Mouse (Mus musculus): Measurements from ENCODE around the gene Ndufb6.

Gene Ndufb6

GRCm38 (mm10) chr4:40236829-40237228, 42.4 kb downstream of the Ndufb6 start:
- ChIA-PET POLR2A (interaction anchor here in 3 of 4 experiments (0.6 to 1.8 kb wide), 11 partner anchors 10 to 846 kb away, joined by 3 to 8 read pairs (median 4); partner anchors contain the start of genes Smim27 (in 2 of the 3), Topors (in 2 of the 3) and Ndufb6 (in 1 of the 3)), CTCF (no interaction called here)

DNA sequence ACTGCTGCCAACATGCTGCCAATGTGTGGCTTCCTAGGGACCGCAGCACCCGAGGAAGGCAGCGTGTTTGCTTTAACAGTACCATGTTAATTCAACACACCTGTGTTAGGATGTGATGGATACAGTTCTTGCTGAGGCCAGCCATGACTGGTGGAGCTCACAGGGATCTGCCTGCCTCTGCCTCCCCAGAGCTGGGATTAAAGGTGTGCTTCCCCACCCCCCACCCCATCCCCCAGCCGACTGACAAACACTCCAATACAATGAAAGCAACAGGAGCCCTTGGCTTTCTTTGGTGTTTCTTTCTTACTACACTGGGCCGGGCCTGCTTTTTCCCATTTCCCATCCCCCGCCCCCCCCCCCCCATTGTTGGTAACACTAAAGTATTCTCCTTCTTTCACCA, 45.0 kb downstream of the Ndufb6 start:
- ChIA-PET CTCF (interaction anchor here in 2 of 4 experiments (0.6 to 0.8 kb wide), 2 partner anchors 16 to 51 kb away, joined by 3 to 5 read pairs; no protein-coding TSS in a partner anchor), POLR2A (interaction anchor here in 2 of 4 experiments (0.8 to 3.9 kb wide), 10 partner anchors 13 to 92 kb away, joined by 3 to 65 read pairs (median 6); partner anchors contain the start of genes Smim27 (in 2 of the 2), Topors (in 2 of the 2), Aco1 (in 1 of the 2) and Ndufb6 (in 1 of the 2))

DNA sequence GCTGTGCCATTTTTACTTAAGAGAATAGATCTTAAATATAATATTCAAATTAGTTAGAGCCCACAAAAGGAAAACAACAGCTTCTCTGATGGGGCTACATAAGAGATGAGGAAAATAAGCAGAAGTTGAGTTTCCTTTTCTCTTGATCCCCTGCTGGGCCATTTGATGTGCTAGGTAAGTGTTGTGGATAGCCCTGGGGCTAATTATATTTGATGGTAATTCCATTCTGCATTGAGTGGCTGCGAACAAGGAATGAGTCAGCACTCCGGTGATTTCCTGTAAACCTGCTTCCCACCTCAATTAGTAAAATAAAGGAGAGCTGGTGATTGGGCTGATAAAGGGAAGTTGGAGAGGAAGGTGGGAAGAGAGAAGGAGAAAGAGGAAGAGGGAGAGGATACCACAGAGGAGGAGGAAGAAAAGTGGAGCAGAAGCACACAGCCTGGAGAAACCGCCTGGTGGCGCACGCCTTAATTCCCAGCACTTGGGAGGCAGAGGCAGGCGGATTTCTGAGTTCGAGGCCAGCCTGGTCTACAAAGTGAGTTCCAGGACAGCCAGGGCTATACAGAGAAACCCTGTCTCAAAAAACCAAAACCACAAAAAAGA, 46.1 kb downstream of the Ndufb6 start:
- POLR2A ChIA-PET: interaction anchor here in 2 of 4 experiments (1.0 to 3.9 kb wide), 11 partner anchors 12 to 489 kb away, joined by 3 to 65 read pairs (median 5); partner anchors contain the start of genes Aco1 (in 2 of the 2), Dnaja1 (in 1 of the 2), Ndufb6 (in 1 of the 2) and Smim27 (in 1 of the 2)
- CTCF ChIA-PET: interaction anchor here in 2 of 4 experiments (0.6 to 0.8 kb wide), 2 partner anchors 23 to 65 kb away, joined by 3 to 4 read pairs; no protein-coding TSS in a partner anchor

DNA sequence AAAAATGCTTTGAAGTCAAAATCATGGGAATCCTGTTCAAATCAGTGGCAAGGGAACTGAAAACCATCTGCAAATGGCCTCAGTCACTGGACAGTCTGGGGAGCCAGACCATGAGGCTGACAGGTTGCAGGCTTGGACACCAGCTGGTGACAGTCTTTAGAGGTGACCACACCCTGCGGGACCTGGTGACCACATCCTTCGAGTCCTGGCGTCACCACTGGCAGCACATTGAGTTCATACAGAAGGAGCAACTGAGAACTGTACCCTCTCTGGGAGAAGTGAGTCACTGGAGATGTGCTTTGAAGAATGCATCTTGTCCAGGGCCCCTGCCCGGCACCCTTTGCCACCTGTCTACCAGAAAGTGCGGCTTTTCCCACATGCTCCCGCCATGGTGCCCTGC, 49.5 kb downstream of the Ndufb6 start:
- ChIA-PET POLR2A (interaction anchor here in 1 of 4 experiments (0.9 to 1.9 kb wide), 3 partner anchors 9 to 39 kb away, joined by 4 to 18 read pairs (median 10); partner anchors contain the start of genes Smim27 and Topors), CTCF (no interaction called here)

GRCm38 (mm10) chr4:40227886-40228285, 51.3 kb downstream of the Ndufb6 start:
- CTCF ChIA-PET: interaction anchor here in 2 of 4 experiments (0.7 to 0.9 kb wide), 3 partner anchors 10 to 45 kb away, joined by 3 to 5 read pairs (median 3); no protein-coding TSS in a partner anchor
- POLR2A ChIA-PET: interaction anchor here in 3 of 4 experiments (0.6 to 2.2 kb wide), 12 partner anchors 9 to 495 kb away, joined by 3 to 26 read pairs (median 4); partner anchors contain the start of genes Aco1 (in 1 of the 3), Aptx (in 1 of the 3), Ndufb6 (in 1 of the 3) and Smim27 (in 1 of the 3)

DNA sequence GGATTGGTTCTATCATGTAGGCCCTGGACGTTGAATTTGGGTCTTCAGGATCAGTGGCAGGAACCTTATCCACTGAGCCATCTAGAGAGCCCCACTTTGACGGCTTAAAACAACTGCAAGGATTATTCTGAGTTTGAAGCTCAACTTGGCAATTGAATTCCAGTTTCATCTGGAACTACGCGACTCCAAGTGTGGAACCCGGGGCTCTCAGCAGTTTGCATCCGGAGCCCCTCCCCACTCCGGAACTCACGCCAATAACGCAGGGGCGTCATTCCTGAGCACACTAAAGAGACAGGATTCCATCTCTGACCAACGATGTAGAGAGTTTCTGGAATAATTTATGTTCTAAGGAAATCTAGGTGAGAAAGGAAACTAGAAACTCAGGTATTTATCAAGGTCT, 52.1 kb downstream of the Ndufb6 start:
- ChIA-PET CTCF (interaction anchor here in 2 of 4 experiments (0.6 to 0.9 kb wide), 3 partner anchors 9 to 58 kb away, joined by 3 to 5 read pairs (median 3); no protein-coding TSS in a partner anchor), POLR2A (interaction anchor here in 3 of 4 experiments (0.6 to 2.2 kb wide), 12 partner anchors 9 to 496 kb away, joined by 3 to 26 read pairs (median 4); partner anchors contain the start of genes Aco1 (in 1 of the 3), Aptx (in 1 of the 3), Smim27 (in 1 of the 3) and Topors (in 1 of the 3))

DNA sequence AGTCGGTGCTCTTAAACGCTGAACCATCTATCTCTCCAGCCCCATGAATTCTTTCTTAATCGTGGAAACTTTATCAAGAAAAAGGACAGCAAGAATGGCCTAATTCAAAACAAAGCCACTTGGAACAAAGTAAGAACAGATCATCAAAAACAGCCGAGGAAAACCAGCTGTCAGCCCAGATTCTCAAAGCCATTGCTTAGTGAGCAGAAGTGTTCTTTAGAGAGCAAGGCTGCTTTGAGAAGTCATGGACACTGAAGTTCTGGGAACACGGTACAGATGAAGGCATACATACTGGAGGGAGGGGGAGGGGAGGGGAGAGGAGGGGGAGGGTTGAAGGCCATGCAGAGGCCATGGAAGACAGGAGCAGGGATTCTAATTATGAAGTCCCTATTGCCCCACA, 53.1 kb downstream of the Ndufb6 start:
- ChIA-PET CTCF (no interaction called here), POLR2A (interaction anchor here in 2 of 4 experiments (0.8 to 1.7 kb wide), 3 partner anchors 8 to 68 kb away, joined by 3 read pairs; no protein-coding TSS in a partner anchor)

GRCm38 (mm10) chr4:40221876-40222585, 57.2 kb downstream of the Ndufb6 start:
- ChIA-PET CTCF (interaction anchor here in 2 of 4 experiments (1.0 to 1.7 kb wide), 2 partner anchors 9 to 459 kb away, joined by 3 to 5 read pairs; no protein-coding TSS in a partner anchor), POLR2A (interaction anchor here (0.5 to 8.0 kb wide), 23 partner anchors 8 to 505 kb away, joined by 3 to 146 read pairs (median 5); partner anchors contain the start of genes Smim27 (in 4 of the 4), Topors (in 4 of the 4), Aco1 (in 2 of the 4) and Ddx58 (in 1 of the 4))

- POLR2A ChIA-PET: interaction anchor here (0.5 to 8.0 kb wide), 35 partner anchors 9 to 554 kb away, joined by 3 to 146 read pairs (median 4); partner anchors contain the start of genes Smim27 (in 4 of the 4), Topors (in 4 of the 4), Aco1 (in 3 of the 4) and Ddx58 (in 3 of the 4)
- CTCF ChIA-PET: interaction anchor here (0.5 to 1.7 kb wide), 11 partner anchors 8 to 751 kb away, joined by 3 to 8 read pairs (median 4); no protein-coding TSS in a partner anchor
Observed at GRCm38 (mm10) chr4:40221004-40221760, 58.0 kb downstream of the Ndufb6 start.

Measured in embryonic stem cell, embryonic (primary cell).